Mouse (Mus musculus) kidney, adult 2 months (tissue): ENCODE results near the gene Atp23. TPM values are rescaled to one million over a fixed set of nuclear protein-coding genes. Genes with fewer than 3 reads are reported as not detected.

Source experiments
- DNase-seq: peaks from one replicate; pipeline ENCODE4 v3.0.0; 2021
- H3K27ac ChIP-seq: fragments of 200-500 bp; 2 replicates; pipeline ENCODE4 v1.5.1; 2012; ENCODE audit warnings: low read depth, low read length, control low read depth, inconsistent platforms; ENCODE audit not compliant: insufficient read depth
- H3K27me3 ChIP-seq: fragments of 200-500 bp; replicated peaks from 2 replicates; pipeline ENCODE4 v1.6.1; 2012; ENCODE audit warnings: mild to moderate bottlenecking, moderate library complexity, low read length, inconsistent platforms; ENCODE audit not compliant: control insufficient read depth, insufficient read depth
- H3K36me3 ChIP-seq: fragments of 200-500 bp; 2 replicates; pipeline ENCODE4 v1.6.1; 2012; ENCODE audit warnings: mild to moderate bottlenecking, moderate library complexity, low read length, inconsistent platforms; ENCODE audit not compliant: control insufficient read depth, insufficient read depth
- H3K4me1 ChIP-seq: fragments of 200-500 bp; 2 replicates; pipeline ENCODE4 v1.6.1; 2011; ENCODE audit warnings: low read length; ENCODE audit not compliant: control insufficient read depth, insufficient read depth
- H3K4me3 ChIP-seq: fragments of 200-500 bp; 2 replicates; pipeline ENCODE4 v1.5.1; 2011; ENCODE audit warnings: mild to moderate bottlenecking, low read depth, low read length, control low read depth; ENCODE audit not compliant: insufficient read depth
- CTCF ChIP-seq: fragments of 200-500 bp; conservative IDR thresholded peaks from 2 replicates; pipeline ENCODE4 v1.5.1; 2011; ENCODE audit warnings: low read depth, mild to moderate bottlenecking, control low read depth, low read length, moderate library complexity, mixed read lengths; ENCODE audit not compliant: insufficient read depth, insufficient read length
- POLR2A ChIP-seq: fragments of 200-500 bp; IDR thresholded peaks from one replicate; pipeline ENCODE4 v1.6.1; 2011; ENCODE audit warnings: low read depth, low read length, control low read depth
- WGBS: fragments of 180-500 bp; shearing (Covaris S2); methylation state at CpG from one replicate; pipeline ENCODE4 v1.1.7; 2018; 5-methylcytosine and 5-hydroxymethylcytosine counted together
- polyA plus RNA-seq: library from polyadenylated mRNA; depleted of rRNA; stranded (reverse); fragments of >200 nt; gene quantifications from 2 replicates; pipeline ENCODE4 v1.2.3, GENCODE M21; 2012; rRNA removed

Atp23 gene
- polyA plus RNA-seq, result 11.2 and 14.2 TPM in 2 replicates

DNA sequence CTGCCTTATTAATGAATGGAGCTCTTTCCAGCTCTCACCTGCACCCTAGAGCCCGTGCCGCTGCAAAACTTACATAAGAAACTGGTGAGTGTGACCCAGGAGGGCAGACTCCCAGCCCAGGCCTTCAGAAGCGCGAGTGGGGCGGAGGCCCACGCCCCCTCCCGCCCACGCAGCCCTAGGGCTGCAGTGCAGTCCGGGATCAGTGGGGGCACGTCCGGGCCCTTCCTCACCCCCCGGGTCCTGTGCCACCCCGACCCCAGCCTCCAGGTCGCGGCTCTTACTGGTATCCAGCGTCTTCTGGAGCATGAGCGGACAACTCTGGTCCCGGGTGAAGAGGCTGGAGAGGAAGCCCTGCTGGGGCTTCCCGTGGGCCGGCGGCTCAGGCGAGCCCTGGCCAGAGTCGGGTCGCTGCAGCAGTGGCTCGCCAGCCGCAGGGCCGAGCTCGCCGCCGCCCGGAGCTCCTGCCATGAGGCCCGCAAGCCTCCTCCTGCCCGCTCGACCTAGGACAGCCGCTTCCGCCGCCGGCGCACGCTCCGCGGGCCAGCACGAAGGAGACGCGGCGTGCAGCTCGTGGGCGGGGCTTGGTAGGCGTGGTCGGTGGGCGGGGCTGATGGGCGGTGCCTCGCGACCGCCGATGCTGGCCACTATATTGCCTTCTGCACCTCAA is at the start of gene Atp23:
TSS of gene Atp23 (minus strand) at position 535 of the 667 bp plus-strand sequence.
- peak; percentile 95 for DNase-seq
- Histone ChIP-seq H3K27me3 (no peaks in the 10 kb centered on the region), H3K4me1 (no peaks in the 10 kb centered on the region), H3K36me3 (no peaks in the 10 kb centered on the region; the same call in 1 of the 2 replicates), H3K4me3 (peak within 1 kb of the TSS; percentile 64), H3K27ac (no peak within 1 kb of the TSS)
- 1% methylated on average over 56 of the region's 56 CpGs for WGBS
- TF ChIP-seq POLR2A (no peak), CTCF (no peak)

DNA sequence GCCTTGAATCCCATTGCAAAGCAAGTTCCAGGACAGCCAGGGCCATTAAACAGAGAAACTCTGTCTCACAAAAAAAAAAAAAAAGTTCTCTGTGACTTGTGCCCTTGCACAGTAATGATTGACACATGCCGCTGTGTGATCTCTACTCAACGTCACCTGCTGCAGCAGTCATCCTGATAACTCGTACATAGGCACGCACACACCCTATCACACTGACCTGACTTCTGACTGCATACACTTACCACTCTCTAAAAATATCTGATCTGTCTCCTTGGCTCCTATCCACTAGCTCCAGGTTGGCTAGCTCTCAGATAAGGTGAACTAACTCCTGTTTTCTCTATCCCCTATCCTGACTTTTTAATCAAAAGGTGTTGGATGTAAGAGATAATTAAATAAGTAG is 49.4 kb upstream of the Atp23 start:
- DNase-seq, result no peak
- Histone ChIP-seq H3K4me3 (no peak overlapping the region), H3K36me3 (no peaks in the 10 kb centered on the region), H3K27me3 (no peaks in the 10 kb centered on the region), H3K4me1 (no peaks in the 10 kb centered on the region), H3K27ac (no peak overlapping the region)
- WGBS, result 84% methylated on average over 4 of the region's 4 CpGs
- TF ChIP-seq CTCF, result no peak
- no peak for TF ChIP-seq POLR2A

DNA sequence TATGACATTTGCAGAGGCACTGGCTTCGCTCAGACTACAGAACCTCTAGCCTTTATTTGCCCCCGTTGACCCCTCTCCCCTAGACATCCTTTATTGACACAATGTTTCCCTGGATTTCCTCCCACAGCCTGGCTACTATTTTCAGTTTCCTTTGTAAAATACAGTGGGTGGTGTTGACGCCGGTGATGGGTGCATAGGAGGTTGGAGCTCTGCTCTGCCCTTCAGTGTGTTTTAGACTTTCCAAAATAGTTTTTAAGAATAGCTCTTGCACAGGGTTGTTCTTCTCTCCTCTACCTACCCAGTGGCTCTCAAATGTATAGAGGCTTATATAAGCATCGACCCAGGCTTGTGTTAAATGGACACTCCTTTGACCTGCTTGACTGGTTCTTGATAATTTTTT is 48.7 kb upstream of the Atp23 start:
- TF ChIP-seq CTCF, result no peak
- no peak for TF ChIP-seq POLR2A
- WGBS, result 54% methylated on average over 5 of the region's 5 CpGs

DNA sequence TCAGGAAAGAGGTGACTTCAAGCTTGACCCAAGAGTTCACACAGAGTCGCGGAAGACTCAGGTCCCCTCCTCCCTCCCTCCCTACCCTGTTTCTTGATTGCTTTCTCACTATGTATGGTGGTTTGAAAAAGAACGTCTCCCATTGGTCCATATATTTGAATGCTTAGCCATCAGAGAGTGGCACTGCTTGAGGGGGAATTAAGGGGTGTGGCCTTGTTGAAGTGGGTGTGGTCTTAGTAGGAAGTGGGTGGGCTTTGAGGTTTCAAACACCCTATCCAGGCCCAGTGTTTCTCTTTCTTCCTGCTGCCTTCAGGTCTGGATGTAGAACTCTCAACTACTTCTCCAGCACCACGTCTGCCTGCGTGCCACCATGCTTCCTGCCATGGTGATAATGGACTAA is 44.4 kb upstream of the Atp23 start:
- H3K27ac ChIP-seq, result no peak overlapping the region
- H3K4me3 ChIP-seq, result no peak overlapping the region
- 91% methylated on average over 5 of the region's 5 CpGs for WGBS
- H3K4me1 ChIP-seq, result no peaks in the 10 kb centered on the region
- DNase-seq, result no peak
- no peaks in the 10 kb centered on the region for H3K36me3 ChIP-seq
- H3K27me3 ChIP-seq, result no peaks in the 10 kb centered on the region
- TF ChIP-seq POLR2A (no peak), CTCF (no peak)

More for the DNA sequence above, 48.7 kb upstream of the Atp23 start:
- Histone ChIP-seq H3K27ac (no peak overlapping the region), H3K36me3 (no peaks in the 10 kb centered on the region), H3K4me1 (no peaks in the 10 kb centered on the region), H3K27me3 (no peaks in the 10 kb centered on the region), H3K4me3 (no peak overlapping the region)
- DNase-seq, result no peak

DNA sequence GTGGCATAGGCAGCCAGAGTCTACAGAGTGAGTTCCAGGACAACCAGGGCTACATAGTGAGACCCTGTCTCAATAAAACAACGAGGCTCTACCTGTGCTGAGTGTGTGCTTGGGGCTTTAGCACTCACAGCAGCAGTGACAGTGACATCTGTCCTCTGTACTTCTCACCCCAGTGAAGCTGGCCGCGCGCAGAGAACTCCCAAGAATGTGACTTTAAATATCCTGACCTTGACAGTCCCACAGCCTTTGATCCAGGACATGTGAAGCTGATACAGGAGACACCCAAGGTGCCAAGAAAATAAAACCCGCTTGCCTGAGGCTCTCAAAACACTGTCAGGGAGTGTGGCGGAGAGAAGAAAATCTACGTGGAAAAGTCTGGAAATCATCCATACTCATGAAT is 39.8 kb upstream of the Atp23 start:
- no peak overlapping the region for H3K27ac ChIP-seq
- no peak overlapping the region for H3K4me3 ChIP-seq
- no peak for TF ChIP-seq CTCF
- TF ChIP-seq POLR2A, result no peak
- WGBS, result 42% methylated on average over 7 of the region's 7 CpGs
- H3K27me3 ChIP-seq, result no peaks in the 10 kb centered on the region
- H3K4me1 ChIP-seq, result no peaks in the 10 kb centered on the region
- DNase-seq, result no peak
- no peaks in the 10 kb centered on the region for H3K36me3 ChIP-seq

DNA sequence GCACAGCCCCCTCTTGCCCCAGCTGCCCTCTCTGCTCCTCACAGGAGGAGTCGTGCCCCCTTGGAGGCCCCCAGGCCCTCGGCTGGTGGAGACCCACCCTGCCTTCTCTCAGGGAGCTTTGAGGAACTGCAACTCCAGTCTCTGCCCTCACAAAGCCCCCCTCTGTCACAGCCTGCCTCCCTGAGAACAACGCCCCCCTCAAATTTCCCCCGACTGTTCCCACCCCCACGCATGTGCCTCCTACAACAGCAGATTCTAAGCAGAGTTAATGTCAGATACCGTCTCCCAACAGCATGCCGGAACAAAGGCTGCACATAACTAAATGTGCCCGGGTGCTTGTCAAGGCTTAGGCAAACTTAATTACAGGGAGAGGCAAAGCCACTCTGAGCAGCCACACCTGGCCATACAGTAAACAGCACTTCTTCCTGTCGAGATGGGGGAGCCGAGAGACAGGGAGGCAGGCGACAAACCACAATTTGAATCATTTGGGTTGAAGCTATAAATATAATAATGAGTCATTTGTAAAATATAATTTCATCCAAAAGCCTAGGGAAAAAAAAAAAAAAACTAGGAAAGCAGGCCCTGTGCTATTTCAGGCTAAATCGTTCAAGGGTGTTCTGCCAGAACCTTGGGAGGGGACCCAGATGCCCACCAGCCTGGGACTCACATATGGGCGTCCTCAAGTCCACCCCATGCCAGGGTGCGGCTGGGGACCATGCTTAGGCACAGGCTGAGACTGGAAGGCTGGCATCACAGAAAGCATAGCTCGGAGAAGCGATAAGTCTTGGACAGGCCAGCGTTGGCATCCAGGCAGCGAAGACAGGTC is 34.6 kb upstream of the Atp23 start:
- 55% methylated on average over 18 of the region's 18 CpGs for WGBS
- no peaks in the 10 kb centered on the region for H3K4me1 ChIP-seq
- no peaks in the 10 kb centered on the region for H3K27me3 ChIP-seq
- no peak for DNase-seq
- no peaks in the 10 kb centered on the region for H3K36me3 ChIP-seq
- TF ChIP-seq CTCF (no peak), POLR2A (no peak)
- no peak overlapping the region for H3K4me3 ChIP-seq
- H3K27ac ChIP-seq, result no peak overlapping the region

DNA sequence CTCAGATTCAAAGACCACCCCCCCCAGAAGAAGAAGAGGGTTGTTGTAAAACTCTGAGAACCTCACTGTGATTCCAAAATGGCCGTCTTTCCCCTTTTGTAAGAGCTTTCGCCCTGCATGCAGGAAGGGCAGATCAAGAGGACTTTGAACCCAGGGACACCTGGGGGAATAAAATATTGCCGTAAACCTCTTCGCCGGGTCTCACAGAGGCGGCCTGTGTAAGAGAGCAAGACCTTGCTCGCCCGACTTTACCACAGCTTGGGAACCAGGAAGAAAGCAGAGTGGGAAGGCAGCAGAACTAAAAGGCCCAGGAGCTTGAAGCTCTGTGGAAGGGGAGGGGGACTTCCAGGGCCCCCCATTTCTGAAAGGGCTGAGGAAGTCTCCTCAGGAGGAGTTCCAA is 34.0 kb upstream of the Atp23 start:
- TF ChIP-seq CTCF (no peak), POLR2A (no peak)
- no peak overlapping the region for H3K4me3 ChIP-seq
- WGBS, result 67% methylated on average over 8 of the region's 8 CpGs
- no peak for DNase-seq
- H3K27me3 ChIP-seq, result no peaks in the 10 kb centered on the region
- H3K4me1 ChIP-seq, result no peaks in the 10 kb centered on the region
- H3K27ac ChIP-seq, result no peak overlapping the region
- H3K36me3 ChIP-seq, result no peaks in the 10 kb centered on the region
